Mouse (Mus musculus) lung, postnatal 0 days (tissue): Measurements from ENCODE around the gene Atp13a2.

Experiments
- CTCF ChIP-seq: IDR thresholded peaks from 2 replicates; pipeline ENCODE4 v1.5.1; 2016; ENCODE audit warnings: antibody characterized with exemption, mild to moderate bottlenecking
- EP300 ChIP-seq: IDR thresholded peaks from 2 replicates; pipeline ENCODE4 v1.6.1; 2016; ENCODE audit warnings: antibody characterized with exemption, mild to moderate bottlenecking, control low read depth

GRCm38 (mm10) chr4:140959715-140960479, 26.8 kb upstream of the Atp13a2 start:
- TF ChIP-seq EP300 (no peak), CTCF (no peak)
